Mouse (Mus musculus): ENCODE measurements around the gene Magohb.

GRCm38 (mm10) chr6:131292276-131292990, 611 bp downstream of the Magohb start:
- TF ChIP-seq POLR2A (IDR thresholded peaks at IDR 0.05; ENCODE audit: borderline replicate concordance, extremely low read depth, low read depth, low read length) (no peak), CTCF (IDR thresholded peaks at IDR 0.05; ENCODE audit: insufficient read depth, low read length) (no peak)
